Mouse (Mus musculus) limb, embryonic 15.5 days (tissue): ENCODE data around the gene Vps35l. TPM values are rescaled to one million over a fixed set of nuclear protein-coding genes. Genes with fewer than 3 reads are reported as not detected.

ENCODE experiments used
- ATAC-seq: fragments of 200-750 bp; cut with Nextera tagmentation; 2 replicates; pipeline ENCODE4 v1.8.0; 2017; ENCODE audit warnings: low read depth, moderate TSS enrichment; ENCODE audit not compliant: insufficient number of reproducible peaks, low FRiP score, low TSS enrichment
- H3K27ac ChIP-seq: fragments of 300-500 bp; sonication (generic); 2 replicates; pipeline ENCODE4 v1.5.1; 2015; ENCODE audit warnings: moderate library complexity, mild to moderate bottlenecking, inconsistent platforms
- H3K27me3 ChIP-seq: fragments of 300-500 bp; sonication (generic); 2 replicates; pipeline ENCODE4 v1.6.1; 2015; ENCODE audit warnings: inconsistent platforms
- H3K36me3 ChIP-seq: fragments of 300-500 bp; sonication (generic); 2 replicates; pipeline ENCODE4 v1.6.1; 2015; ENCODE audit warnings: inconsistent platforms
- H3K4me1 ChIP-seq: fragments of 300-500 bp; sonication (generic); 2 replicates; pipeline ENCODE4 v1.6.1; 2015; ENCODE audit warnings: inconsistent platforms
- H3K4me2 ChIP-seq: fragments of 300-500 bp; sonication (generic); 2 replicates; pipeline ENCODE4 v1.6.1; 2015; ENCODE audit warnings: mild to moderate bottlenecking, inconsistent platforms
- H3K4me3 ChIP-seq: fragments of 300-500 bp; sonication (generic); 2 replicates; pipeline ENCODE4 v1.5.1; 2015; ENCODE audit warnings: mild to moderate bottlenecking, inconsistent platforms
- H3K9ac ChIP-seq: fragments of 300-500 bp; sonication (generic); 2 replicates; pipeline ENCODE4 v1.6.1; 2015; ENCODE audit warnings: inconsistent platforms
- H3K9me3 ChIP-seq: fragments of 300-500 bp; sonication (generic); 2 replicates; pipeline ENCODE4 v1.6.1; 2016; ENCODE audit warnings: inconsistent platforms
- WGBS: fragments of 180-500 bp; shearing (Covaris S2); methylation state at CpG from one replicate; pipeline ENCODE4 v1.1.7; 2015; 5-methylcytosine and 5-hydroxymethylcytosine counted together
- polyA plus RNA-seq: library from polyadenylated mRNA; unstranded; fragments of >200 nt; fragmentation: Nextera tagmentation; extraction: Ambion mirVana; gene quantifications from 2 replicates; pipeline ENCODE4 v1.2.1, GENCODE M21; 2015

Gene Vps35l
- polyA plus RNA-seq, 1 experiment from 2014 or later: 65.3 TPM

DNA sequence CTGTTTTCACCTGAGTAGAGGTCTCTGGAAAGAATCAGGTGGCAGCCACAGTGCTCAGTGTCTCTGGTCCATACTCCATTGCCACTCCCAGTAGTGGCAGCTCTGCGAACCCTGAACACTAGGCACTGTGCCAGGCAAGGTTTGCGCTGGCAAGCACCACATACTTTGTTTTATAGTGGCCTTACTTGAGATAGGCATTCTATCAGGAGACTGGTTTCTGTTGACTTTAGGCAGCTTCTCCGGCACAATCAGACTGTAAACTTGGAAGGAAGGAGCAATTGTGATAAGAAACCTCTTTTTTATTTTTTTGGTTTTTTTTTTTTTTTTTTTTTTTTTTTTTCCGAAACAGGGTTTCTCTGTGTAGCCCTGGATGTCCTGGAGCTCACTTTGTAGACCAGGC is 32.0 kb upstream of the Vps35l start:
- H3K4me3 ChIP-seq: no peak overlapping the region
- no peaks in the 10 kb centered on the region for H3K36me3 ChIP-seq
- no peak overlapping the region for H3K9ac ChIP-seq
- WGBS: 72% methylated on average over 3 of the region's 4 CpGs
- H3K27me3 ChIP-seq: no peaks in the 10 kb centered on the region
- H3K4me2 ChIP-seq: no peak overlapping the region
- no peak for ATAC-seq
- H3K9me3 ChIP-seq: no peaks in the 10 kb centered on the region
- peaks cover 20% of the 10 kb centered on the region for H3K4me1 ChIP-seq
- no peak overlapping the region for H3K27ac ChIP-seq

- Histone ChIP-seq H3K4me2 (no peak overlapping the region), H3K4me3 (no peak overlapping the region), H3K36me3 (no peaks in the 10 kb centered on the region), H3K9me3 (no peaks in the 10 kb centered on the region), H3K4me1 (peaks cover 14% of the 10 kb centered on the region), H3K27ac (no peak overlapping the region), H3K9ac (no peak overlapping the region), H3K27me3 (no peaks in the 10 kb centered on the region)
- WGBS: 64% methylated on average over 5 of the region's 5 CpGs
- no peak for ATAC-seq
Measured at GRCm38 (mm10) chr7:118710776-118711175, 29.2 kb upstream of the Vps35l start.

DNA sequence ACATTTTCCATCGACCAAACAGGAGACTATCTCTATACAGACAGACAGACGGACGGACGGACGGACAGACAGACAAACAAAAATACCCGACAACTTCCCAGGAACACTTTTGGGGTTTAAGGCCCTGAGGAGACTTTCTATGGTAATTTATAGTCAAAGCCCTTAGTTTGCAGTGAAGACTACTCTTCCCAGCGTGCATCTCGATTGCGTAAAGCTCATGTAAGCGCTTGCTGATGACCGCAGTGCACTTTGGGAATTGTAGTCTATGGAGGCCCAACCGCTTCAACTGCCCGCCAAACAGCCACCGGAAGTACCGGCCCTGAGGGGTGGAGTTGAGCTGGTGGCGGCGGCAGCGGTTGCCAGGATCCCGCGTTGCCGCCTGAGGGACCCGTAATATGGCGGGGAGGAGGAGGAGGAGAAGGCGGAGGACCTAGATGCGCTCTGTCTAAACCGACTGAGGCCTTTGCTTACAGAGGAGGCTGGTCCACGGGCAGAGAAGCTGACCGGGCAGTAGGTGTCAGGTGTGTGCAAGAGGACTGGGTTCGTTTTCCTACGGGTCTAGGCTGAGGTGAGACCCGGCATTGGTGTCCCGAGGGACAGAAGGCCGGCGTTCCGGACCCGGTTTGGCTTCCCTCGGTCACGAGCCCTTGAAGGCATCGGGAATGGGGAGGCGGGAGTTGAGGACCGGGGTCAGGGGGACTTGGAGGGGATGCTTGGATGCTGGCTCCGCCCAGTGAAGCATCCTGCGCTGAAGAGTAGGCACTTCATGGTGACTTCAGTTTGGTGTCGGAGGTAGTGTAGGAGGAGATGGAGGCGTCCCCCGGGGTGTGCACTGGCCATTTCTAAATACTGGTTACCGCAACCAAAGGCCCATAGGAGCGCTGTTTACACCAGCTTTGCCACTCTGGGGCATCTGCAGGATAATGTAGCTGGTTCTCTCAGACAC is 27.5 kb upstream of the Vps35l start, which contains the start of gene Ccp110:
Gene Ccp110, plus strand, starts transcription at position 325 of the 946 bp plus-strand sequence.
- Histone ChIP-seq H3K9me3 (no peaks in the 10 kb centered on the region), H3K36me3 (no peaks in the 10 kb centered on the region), H3K4me1 (peaks cover 9% of the 10 kb centered on the region), H3K9ac (peak within 1 kb of the TSS; percentile 57), H3K4me3 (peak within 1 kb of the TSS; percentile 65), H3K27ac (no peak within 1 kb of the TSS), H3K4me2 (peak within 1 kb of the TSS; percentile 75), H3K27me3 (no peaks in the 10 kb centered on the region)
- ATAC-seq: peak; percentile 95
- WGBS: under 1% methylated on average over 48 of the region's 48 CpGs

DNA sequence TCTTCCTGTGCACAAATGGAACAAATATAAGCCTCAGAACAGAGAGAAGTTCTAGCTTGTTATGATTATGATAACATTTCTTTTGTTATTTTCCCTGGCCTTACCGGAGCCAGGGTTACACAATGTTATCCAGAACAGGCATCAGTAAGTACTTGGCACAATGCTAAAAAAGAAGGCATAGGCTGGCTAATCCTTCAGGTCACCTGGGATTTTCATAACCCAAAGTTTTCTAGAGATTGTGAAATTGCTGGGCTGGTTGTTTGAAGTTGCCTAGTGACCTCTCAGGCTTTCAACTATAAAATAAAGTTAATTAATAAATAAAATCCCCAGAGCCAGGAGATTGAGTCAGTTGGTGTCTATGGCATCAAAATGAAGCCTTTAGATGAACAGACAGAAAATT is 25.2 kb upstream of the Vps35l start:
- Histone ChIP-seq H3K9ac (no peak overlapping the region), H3K4me2 (no peak overlapping the region), H3K36me3 (peaks cover 10% of the 10 kb centered on the region; the same call in 1 of the 2 replicates), H3K27ac (no peak overlapping the region), H3K4me3 (no peak overlapping the region), H3K4me1 (peaks cover 9% of the 10 kb centered on the region), H3K27me3 (no peaks in the 10 kb centered on the region), H3K9me3 (no peaks in the 10 kb centered on the region)
- 90% methylated on average over 1 of the region's 1 CpGs for WGBS
- no peak for ATAC-seq

DNA sequence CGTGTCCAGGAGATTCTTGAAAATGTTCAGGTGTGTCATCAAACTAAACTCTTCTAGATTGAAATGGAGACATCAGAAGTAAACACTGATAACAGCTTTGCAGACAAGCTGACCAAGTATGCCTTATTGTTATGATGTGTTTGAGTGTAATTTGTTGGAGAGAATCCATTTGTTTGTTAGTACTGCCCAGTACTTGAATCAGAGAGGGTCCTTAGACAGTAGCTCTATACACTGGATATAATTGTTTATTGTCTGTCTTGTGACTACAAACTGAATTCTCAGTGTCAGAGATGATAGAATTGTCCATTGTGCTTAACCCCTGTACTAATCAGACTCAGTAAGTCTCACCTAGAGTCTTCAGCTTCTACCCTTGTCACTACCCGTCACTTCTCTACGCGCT is 22.0 kb upstream of the Vps35l start:
- no peak for ATAC-seq

GRCm38 (mm10) chr7:118723927-118724326 is 16.1 kb upstream of the Vps35l start:
- Histone ChIP-seq H3K4me1 (no peaks in the 10 kb centered on the region), H3K4me2 (no peak overlapping the region), H3K27ac (no peak overlapping the region), H3K9ac (no peak overlapping the region), H3K36me3 (peaks cover 51% of the 10 kb centered on the region), H3K4me3 (no peak overlapping the region), H3K27me3 (no peaks in the 10 kb centered on the region), H3K9me3 (no peaks in the 10 kb centered on the region)
- ATAC-seq: no peak
- 92% methylated on average over 9 of the region's 9 CpGs for WGBS

More for the DNA sequence above, 22.0 kb upstream of the Vps35l start:
- Histone ChIP-seq H3K4me3 (no peak overlapping the region), H3K9me3 (no peaks in the 10 kb centered on the region), H3K4me1 (peaks cover 6% of the 10 kb centered on the region), H3K27ac (no peak overlapping the region), H3K36me3 (peaks cover 25% of the 10 kb centered on the region), H3K9ac (no peak overlapping the region), H3K27me3 (no peaks in the 10 kb centered on the region), H3K4me2 (no peak overlapping the region)
- WGBS: 94% methylated on average over 4 of the region's 4 CpGs

DNA sequence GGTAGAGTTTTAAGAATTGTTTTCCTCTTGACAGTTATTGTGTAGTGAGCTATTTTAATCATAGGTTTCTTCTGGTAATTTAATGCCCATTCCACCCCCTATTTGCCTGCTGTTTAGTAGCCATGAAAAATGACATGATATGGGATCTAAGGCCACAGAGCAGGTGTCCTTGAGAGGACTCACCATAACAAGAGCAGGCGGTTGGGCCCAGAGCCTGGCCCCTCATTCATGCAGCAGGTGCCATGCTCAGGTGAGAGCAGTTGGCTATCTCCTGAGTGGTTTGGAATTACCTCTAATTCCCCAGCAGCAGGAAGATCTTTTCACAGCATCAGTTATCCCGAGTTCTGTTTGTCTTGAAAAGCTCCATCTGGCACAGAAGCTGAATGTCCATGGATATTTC is 14.6 kb upstream of the Vps35l start:
- no peak overlapping the region for H3K27ac ChIP-seq
- H3K9me3 ChIP-seq: no peaks in the 10 kb centered on the region
- H3K4me2 ChIP-seq: no peak overlapping the region
- H3K36me3 ChIP-seq: peaks cover 66% of the 10 kb centered on the region
- H3K9ac ChIP-seq: no peak overlapping the region
- no peak for ATAC-seq
- H3K4me3 ChIP-seq: no peak overlapping the region
- no peaks in the 10 kb centered on the region for H3K4me1 ChIP-seq
- 90% methylated on average over 2 of the region's 2 CpGs for WGBS
- H3K27me3 ChIP-seq: no peaks in the 10 kb centered on the region

DNA sequence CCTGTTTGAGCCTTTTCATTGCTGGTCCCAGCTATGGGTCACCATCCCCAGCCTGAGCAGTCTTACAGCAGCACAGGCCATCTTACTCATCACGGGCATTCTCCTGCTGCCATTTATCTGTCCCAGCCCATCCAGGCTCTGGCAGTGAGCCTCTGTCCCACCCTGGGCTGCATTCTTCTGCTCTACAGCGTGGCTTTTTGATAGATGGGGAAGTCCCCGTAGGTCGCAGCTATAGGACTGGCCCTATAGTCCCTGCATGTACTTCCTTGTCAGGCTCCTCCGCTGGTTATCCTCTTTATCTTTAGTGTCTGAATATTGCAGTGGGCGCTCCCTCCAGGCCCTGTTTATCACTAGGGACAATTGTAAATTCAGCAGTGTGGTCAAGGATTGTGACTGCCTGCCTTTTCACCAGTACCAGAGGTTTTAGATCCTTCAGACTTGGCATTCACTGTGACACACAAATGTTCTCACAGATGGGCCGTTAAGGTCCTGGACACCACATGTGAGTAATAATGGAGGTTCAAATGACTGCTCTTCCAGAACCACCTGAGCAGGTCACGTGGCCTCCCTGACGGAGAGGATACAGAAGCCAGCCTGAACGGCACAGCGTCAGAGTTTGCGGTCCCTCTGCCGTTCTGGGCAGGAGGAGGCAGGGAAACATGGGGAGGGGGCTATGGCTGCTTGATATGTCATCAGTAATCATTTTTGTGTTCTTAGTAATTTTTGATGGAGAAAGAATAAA is 11.0 kb upstream of the Vps35l start:
- no peaks in the 10 kb centered on the region for H3K27me3 ChIP-seq
- H3K4me3 ChIP-seq: no peak overlapping the region
- H3K4me1 ChIP-seq: no peaks in the 10 kb centered on the region
- H3K27ac ChIP-seq: no peak overlapping the region
- no peak overlapping the region for H3K4me2 ChIP-seq
- peaks cover 75% of the 10 kb centered on the region for H3K36me3 ChIP-seq
- no peaks in the 10 kb centered on the region for H3K9me3 ChIP-seq
- ATAC-seq: no peak
- WGBS: 91% methylated on average over 13 of the region's 13 CpGs
- H3K9ac ChIP-seq: no peak overlapping the region

DNA sequence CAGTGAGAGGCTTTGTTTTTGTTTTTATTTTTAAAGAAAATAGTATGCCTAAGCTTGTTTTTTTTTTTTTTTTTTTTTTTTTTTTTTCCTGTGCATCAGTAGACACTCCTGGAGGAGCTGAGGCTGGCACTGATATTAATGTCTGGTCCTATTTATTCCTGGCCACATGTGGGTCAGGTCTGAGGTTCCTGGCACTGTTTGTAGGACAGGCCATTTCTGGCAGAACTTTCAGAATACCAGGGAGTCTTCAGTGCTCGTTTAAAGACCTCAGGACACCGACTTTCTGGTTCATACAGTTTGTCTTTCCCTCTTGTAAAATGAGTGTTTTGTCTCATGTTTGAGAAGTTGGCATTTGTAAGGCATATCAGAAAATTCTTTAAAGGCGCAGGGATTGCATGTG is 8.2 kb upstream of the Vps35l start:
- no peak for ATAC-seq
- peaks cover 63% of the 10 kb centered on the region for H3K36me3 ChIP-seq
- H3K4me2 ChIP-seq: no peak overlapping the region
- no peak overlapping the region for H3K9ac ChIP-seq
- no peak overlapping the region for H3K27ac ChIP-seq
- H3K27me3 ChIP-seq: no peaks in the 10 kb centered on the region
- no peaks in the 10 kb centered on the region for H3K4me1 ChIP-seq
- 82% methylated on average over 3 of the region's 3 CpGs for WGBS
- H3K4me3 ChIP-seq: no peak overlapping the region
- H3K9me3 ChIP-seq: no peaks in the 10 kb centered on the region

DNA sequence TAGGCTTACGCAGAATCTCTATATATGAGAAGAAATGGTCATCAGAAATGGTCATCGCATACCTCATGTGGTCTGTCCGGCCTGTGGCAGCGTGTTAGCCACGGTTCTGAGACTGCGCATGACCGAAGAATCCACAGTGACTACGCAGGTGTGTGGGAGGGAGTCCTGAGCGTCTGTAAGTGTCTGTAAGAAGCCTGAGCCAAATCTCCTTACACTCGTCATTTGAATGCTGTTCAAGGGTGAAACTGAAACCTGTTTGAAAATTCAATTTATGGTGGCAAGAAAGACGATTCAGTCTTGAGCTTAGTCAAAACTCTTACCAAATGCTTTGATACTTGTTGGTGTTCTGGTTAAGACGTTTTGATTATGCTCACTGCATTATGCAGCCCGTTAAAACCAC is 6.8 kb upstream of the Vps35l start:
- H3K27ac ChIP-seq: no peak overlapping the region
- peaks cover 48% of the 10 kb centered on the region for H3K36me3 ChIP-seq
- H3K4me3 ChIP-seq: no peak overlapping the region
- no peak for ATAC-seq
- H3K9ac ChIP-seq: no peak overlapping the region
- no peak overlapping the region for H3K4me2 ChIP-seq
- WGBS: 86% methylated on average over 13 of the region's 13 CpGs
- H3K4me1 ChIP-seq: no peaks in the 10 kb centered on the region
- H3K9me3 ChIP-seq: no peaks in the 10 kb centered on the region
- H3K27me3 ChIP-seq: no peaks in the 10 kb centered on the region

DNA sequence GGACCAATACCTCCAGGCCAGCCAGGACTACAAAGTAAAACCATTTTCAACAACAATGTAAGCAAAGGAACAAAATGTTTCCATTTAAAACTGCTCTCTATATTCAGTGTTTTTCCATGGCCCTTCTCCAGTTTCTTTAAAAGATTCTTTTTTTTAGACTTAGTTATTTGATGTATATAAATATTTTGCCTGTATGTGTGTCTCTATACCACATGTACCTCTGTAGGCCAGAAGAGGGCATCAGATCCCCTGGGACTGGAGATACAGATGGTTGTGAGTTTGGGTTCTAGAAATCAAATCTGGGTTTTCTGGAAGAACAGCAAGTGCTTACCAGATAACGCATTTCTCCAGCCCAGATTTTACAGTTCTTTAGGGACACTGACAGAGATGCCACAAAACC is 1.3 kb upstream of the Vps35l start:
- Histone ChIP-seq H3K9me3 (no peaks in the 10 kb centered on the region), H3K27me3 (no peaks in the 10 kb centered on the region), H3K36me3 (peaks cover 8% of the 10 kb centered on the region; the same call in 1 of the 2 replicates), H3K4me2 (no peak overlapping the region), H3K4me3 (no peak overlapping the region), H3K9ac (no peak overlapping the region), H3K4me1 (peaks cover 12% of the 10 kb centered on the region), H3K27ac (no peak overlapping the region)
- no peak for ATAC-seq
- 67% methylated on average over 1 of the region's 1 CpGs for WGBS
